Mouse (Mus musculus) spleen, adult 2 months (tissue): Measurements from ENCODE around the gene Rplp2.

Experiments
- CTCF ChIP-seq: fragments of 200-500 bp; IDR thresholded peaks from 2 replicates; pipeline ENCODE4 v1.5.1; 2011; ENCODE audit warnings: mild to moderate bottlenecking, inconsistent platforms; ENCODE audit not compliant: insufficient read depth, insufficient read length, insufficient replicate concordance; ENCODE audit errors: extremely low read depth
- POLR2A ChIP-seq: fragments of 200-500 bp; IDR thresholded peaks from 2 replicates; pipeline ENCODE4 v1.6.1; 2011; ENCODE audit warnings: low read depth, low read length, inconsistent platforms

DNA sequence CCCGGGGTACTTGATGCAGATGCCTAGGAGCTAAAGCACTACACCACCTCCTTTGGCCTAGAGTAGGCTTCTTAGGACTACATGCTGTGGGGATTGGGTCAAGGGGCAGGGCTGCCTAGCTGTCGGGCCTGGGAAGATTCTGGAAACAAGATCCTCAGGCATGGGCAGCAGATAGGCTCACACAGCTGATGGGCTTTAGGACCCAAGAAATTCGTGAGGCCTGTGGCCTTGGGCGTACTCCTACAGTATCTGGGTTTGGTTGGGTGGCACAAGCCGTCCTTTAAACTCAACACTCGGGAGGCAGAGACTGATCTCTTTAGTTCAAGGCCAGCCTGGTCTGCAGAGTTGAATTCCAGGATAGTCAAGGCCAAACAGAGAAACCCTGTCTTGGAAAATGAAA lies 25.1 kb downstream of the Rplp2 start:
- no peak for TF ChIP-seq CTCF
- no peak for TF ChIP-seq POLR2A
